Mouse (Mus musculus) forebrain, postnatal 0 days (tissue): ENCODE data around the gene Actrt2. TPM values are rescaled to one million over a fixed set of nuclear protein-coding genes. Genes with fewer than 3 reads are reported as not detected.

ENCODE experiments used
- ATAC-seq: fragments of 200-750 bp; cut with Nextera tagmentation; 2 replicates; pipeline ENCODE4 v1.8.0; 2017; ENCODE audit warnings: mild to moderate bottlenecking, moderate library complexity
- DNase-seq: peaks from one replicate; pipeline ENCODE4 v3.0.0-alpha.2; 2015
- H3K27ac ChIP-seq: fragments of 300-500 bp; sonication (generic); 2 replicates; pipeline ENCODE4 v1.5.1; 2014; ENCODE audit warnings: low read depth, mild to moderate bottlenecking, antibody characterized with exemption, low read length, moderate library complexity, mixed read lengths
- H3K27me3 ChIP-seq: fragments of 300-500 bp; sonication (generic); 2 replicates; pipeline ENCODE4 v1.6.1; 2014; ENCODE audit warnings: mild to moderate bottlenecking, low read length, mixed read lengths; ENCODE audit not compliant: insufficient read depth
- H3K36me3 ChIP-seq: fragments of 300-500 bp; sonication (generic); 2 replicates; pipeline ENCODE4 v1.6.1; 2014; ENCODE audit warnings: mild to moderate bottlenecking, moderate library complexity; ENCODE audit not compliant: insufficient read depth
- H3K4me1 ChIP-seq: fragments of 300-500 bp; sonication (generic); 2 replicates; pipeline ENCODE4 v1.6.1; 2014; ENCODE audit warnings: antibody characterized with exemption; ENCODE audit not compliant: insufficient read depth
- H3K4me2 ChIP-seq: fragments of 300-500 bp; sonication (generic); 2 replicates; pipeline ENCODE4 v1.6.1; 2014; ENCODE audit warnings: low read depth, mild to moderate bottlenecking, moderate library complexity
- H3K4me3 ChIP-seq: fragments of 300-500 bp; sonication (generic); 2 replicates; pipeline ENCODE4 v1.5.1; 2014; ENCODE audit warnings: low read depth, low read length, mixed read lengths
- H3K9ac ChIP-seq: fragments of 300-500 bp; sonication (generic); 2 replicates; pipeline ENCODE4 v1.6.1; 2014; ENCODE audit warnings: mild to moderate bottlenecking
- H3K9me3 ChIP-seq: fragments of 300-500 bp; sonication (generic); 2 replicates; pipeline ENCODE4 v1.6.1; 2016; ENCODE audit warnings: low read length
- CTCF ChIP-seq: sonication (generic); IDR thresholded peaks from 2 replicates; pipeline ENCODE4 v1.5.1; 2016; ENCODE audit warnings: antibody characterized with exemption, control low read depth, low read depth
- WGBS: fragments of 180-500 bp; shearing (Covaris S2); extraction: QIAGEN DNeasy Blood & Tissue Kit; methylation state at CpG from one replicate; pipeline ENCODE4 v1.1.7; 2014; 5-methylcytosine and 5-hydroxymethylcytosine counted together
- polyA plus RNA-seq: library from polyadenylated mRNA; unstranded; fragments of >200 nt; fragmentation: Nextera tagmentation; extraction: Ambion mirVana; gene quantifications from 2 replicates; pipeline ENCODE4 v1.2.1, GENCODE M21; 2015
- total RNA-seq: library from RNA; depleted of rRNA; stranded (reverse); fragments of >200 nt; gene quantifications from 2 replicates; pipeline ENCODE4 v1.2.3, GENCODE M21; 2014

Actrt2 gene
- total and polyA plus RNA-seq, 2 experiments from 2014 or later = not detected

GRCm38 (mm10) chr4:154699236-154699635, 31.6 kb upstream of the Actrt2 start:
- Histone ChIP-seq H3K4me2 (no peak overlapping the region), H3K4me3 (no peak overlapping the region), H3K4me1 (no peaks in the 10 kb centered on the region), H3K36me3 (no peaks in the 10 kb centered on the region), H3K27me3 (no peaks in the 10 kb centered on the region), H3K9me3 (no peaks in the 10 kb centered on the region), H3K9ac (no peak overlapping the region), H3K27ac (no peak overlapping the region)
- ATAC-seq (no peak), DNase-seq (no peak)
- 87% methylated on average over 8 of the region's 8 CpGs for WGBS
- TF ChIP-seq CTCF = no peak

DNA sequence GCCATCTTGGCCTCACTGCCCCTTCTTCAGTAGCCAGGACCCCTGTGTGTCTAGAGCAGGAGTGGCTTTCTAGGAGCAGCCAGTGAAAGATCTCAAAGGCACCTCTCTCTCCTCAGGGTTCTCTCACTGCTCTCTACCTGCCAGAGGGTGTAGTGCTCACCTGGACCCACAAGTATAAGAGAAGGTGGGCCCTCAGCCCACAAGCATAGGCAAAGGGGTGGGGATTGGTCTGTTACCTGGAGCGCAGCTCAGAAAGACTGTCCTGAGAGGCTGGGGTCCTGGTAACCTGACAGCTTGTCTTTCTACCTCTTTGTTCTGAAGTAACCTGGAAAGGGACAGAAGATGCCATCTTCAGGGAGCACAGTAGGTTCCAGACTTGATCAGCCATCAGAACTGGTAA, 31.0 kb upstream of the Actrt2 start:
- no peak overlapping the region for H3K4me2 ChIP-seq
- 100% methylated on average over 1 of the region's 1 CpGs for WGBS
- no peak for TF ChIP-seq CTCF
- H3K9ac ChIP-seq = no peak overlapping the region
- ATAC-seq (no peak), DNase-seq (no peak)
- H3K9me3 ChIP-seq = no peaks in the 10 kb centered on the region
- H3K4me3 ChIP-seq = no peak overlapping the region
- no peak overlapping the region for H3K27ac ChIP-seq
- H3K4me1 ChIP-seq = no peaks in the 10 kb centered on the region
- H3K36me3 ChIP-seq = no peaks in the 10 kb centered on the region
- H3K27me3 ChIP-seq = no peaks in the 10 kb centered on the region

DNA sequence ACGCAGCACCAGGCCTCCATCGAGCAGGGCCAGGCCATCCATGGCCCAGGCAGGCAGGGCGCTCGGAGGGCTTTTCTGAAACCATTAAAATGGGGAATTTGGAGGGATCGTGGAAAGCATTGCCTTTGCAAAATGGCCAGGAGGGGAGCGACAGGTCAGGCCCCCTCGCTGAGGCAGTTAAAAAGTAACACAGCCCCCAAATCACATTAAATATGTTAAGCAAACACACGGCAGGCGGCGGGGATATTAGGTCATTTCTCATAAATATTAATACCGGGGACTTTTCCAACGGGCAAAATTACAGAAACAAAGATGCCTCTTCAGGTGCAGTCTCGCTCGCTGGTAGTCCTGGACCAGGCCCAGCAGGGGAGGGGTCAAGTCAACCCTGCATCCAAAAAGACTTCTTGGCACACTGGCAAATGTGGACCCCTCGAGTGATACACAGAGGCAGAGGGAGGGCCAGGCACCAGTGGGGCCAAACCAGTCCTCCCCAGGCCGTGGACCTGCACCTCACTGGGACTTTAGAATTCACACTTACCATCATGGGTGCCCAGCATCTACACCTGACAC, 30.4 kb upstream of the Actrt2 start:
- DNase-seq = no peak
- no peaks in the 10 kb centered on the region for H3K36me3 ChIP-seq
- WGBS = 35% methylated on average over 16 of the region's 16 CpGs
- no peak for TF ChIP-seq CTCF
- no peaks in the 10 kb centered on the region for H3K27me3 ChIP-seq
- H3K4me2 ChIP-seq = no peak overlapping the region
- no peak overlapping the region for H3K4me3 ChIP-seq
- H3K27ac ChIP-seq = no peak overlapping the region
- no peaks in the 10 kb centered on the region for H3K9me3 ChIP-seq
- ATAC-seq = no peak
- H3K4me1 ChIP-seq = no peaks in the 10 kb centered on the region
- H3K9ac ChIP-seq = no peak overlapping the region

DNA sequence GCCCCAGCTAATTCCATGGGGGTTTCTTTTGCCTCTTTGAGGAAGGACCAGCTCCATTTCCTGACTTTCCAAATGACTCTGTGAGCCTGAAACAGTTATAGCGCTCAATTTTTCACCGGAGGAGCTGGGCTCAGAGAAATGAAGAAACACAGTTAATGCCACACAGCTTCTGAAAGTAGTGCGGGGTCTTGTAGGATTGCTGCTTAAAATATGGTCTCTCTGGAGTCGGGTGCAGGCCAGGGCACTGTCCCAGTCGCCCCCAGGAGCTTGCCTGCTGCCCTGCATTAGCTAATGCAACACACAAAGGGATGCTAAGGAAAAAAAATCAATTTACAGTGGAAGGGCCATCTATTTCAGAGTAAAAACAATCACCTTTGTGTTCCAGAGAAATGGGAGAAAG, 29.8 kb upstream of the Actrt2 start:
- DNase-seq = no peak
- no peak overlapping the region for H3K27ac ChIP-seq
- no peak overlapping the region for H3K9ac ChIP-seq
- no peak overlapping the region for H3K4me3 ChIP-seq
- no peak for TF ChIP-seq CTCF
- no peaks in the 10 kb centered on the region for H3K4me1 ChIP-seq
- H3K9me3 ChIP-seq = no peaks in the 10 kb centered on the region
- H3K4me2 ChIP-seq = no peak overlapping the region
- no peaks in the 10 kb centered on the region for H3K36me3 ChIP-seq
- no peaks in the 10 kb centered on the region for H3K27me3 ChIP-seq
- ATAC-seq = no peak
- WGBS = 75% methylated on average over 5 of the region's 5 CpGs

DNA sequence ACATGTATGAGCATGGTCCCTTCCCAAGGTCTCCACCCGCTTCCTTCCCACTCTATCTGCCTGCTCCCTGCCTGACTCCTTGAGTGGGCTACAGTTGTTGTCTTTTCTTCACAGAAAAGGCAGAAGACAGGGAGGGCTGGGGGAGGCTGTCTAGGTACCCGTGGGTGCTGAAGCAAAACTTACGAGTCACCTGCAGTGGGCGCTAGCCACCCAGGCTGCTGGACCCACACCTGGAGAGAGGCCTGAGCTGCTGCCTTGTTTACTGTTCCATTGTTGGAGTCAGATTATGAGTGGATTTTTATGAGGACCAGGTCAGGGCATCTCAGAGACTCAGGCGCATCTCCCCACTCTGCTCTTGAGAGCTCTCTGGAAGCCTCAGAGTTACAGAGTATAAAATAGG, 28.9 kb upstream of the Actrt2 start:
- no peak for TF ChIP-seq CTCF
- Histone ChIP-seq H3K27ac (no peak overlapping the region), H3K27me3 (no peaks in the 10 kb centered on the region), H3K36me3 (no peaks in the 10 kb centered on the region), H3K9ac (no peak overlapping the region), H3K4me2 (no peak overlapping the region), H3K9me3 (no peaks in the 10 kb centered on the region), H3K4me1 (no peaks in the 10 kb centered on the region), H3K4me3 (no peak overlapping the region)
- WGBS = 79% methylated on average over 5 of the region's 5 CpGs
- ATAC-seq = no peak
- DNase-seq = no peak

DNA sequence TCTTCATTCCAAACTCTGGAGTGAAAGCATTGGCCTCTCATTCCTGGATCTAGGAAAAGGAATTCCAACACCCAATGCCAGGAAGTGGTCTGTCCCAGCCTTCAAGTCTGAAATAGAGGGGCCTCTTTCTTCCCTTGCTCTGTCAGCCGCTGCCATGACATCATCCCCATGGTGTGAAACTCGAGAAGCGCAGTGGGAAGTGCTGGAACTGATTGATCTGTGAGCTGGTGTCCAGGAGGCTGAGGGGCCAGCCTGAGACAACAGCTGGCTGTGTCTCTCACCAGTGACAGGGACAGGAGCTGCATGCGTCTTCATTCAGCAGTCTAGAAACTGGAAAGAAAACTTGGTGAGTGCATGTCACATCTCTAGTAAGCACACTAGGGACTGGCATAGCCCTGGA, 28.5 kb upstream of the Actrt2 start:
- 29% methylated on average over 4 of the region's 4 CpGs for WGBS
- H3K27ac ChIP-seq = no peak overlapping the region
- H3K4me1 ChIP-seq = no peaks in the 10 kb centered on the region
- no peak overlapping the region for H3K9ac ChIP-seq
- ATAC-seq (no peak), DNase-seq (no peak)
- TF ChIP-seq CTCF = no peak
- H3K36me3 ChIP-seq = no peaks in the 10 kb centered on the region
- H3K4me2 ChIP-seq = no peak overlapping the region
- no peak overlapping the region for H3K4me3 ChIP-seq
- H3K9me3 ChIP-seq = no peaks in the 10 kb centered on the region
- no peaks in the 10 kb centered on the region for H3K27me3 ChIP-seq

DNA sequence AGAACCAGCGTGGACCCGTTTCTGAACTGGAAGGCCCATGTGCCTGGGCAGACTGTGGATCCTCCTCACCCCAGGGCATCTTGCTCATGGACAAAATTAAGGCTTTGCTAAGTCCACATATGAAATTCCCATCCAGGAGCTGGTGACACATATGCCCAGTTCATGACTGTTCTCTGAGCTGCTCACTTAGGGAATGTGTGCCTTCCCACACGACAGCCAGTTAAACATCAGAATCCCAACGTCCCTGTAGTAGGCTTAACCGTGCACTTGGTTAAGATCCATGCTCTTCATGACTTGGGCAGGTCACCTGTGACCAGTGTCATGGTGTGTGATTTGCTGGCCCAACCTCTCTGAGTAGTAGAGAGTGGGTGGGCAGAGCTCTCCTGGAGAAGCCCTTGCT, 26.7 kb upstream of the Actrt2 start:
- ATAC-seq = no peak
- H3K4me3 ChIP-seq = no peak overlapping the region
- no peaks in the 10 kb centered on the region for H3K4me1 ChIP-seq
- no peaks in the 10 kb centered on the region for H3K9me3 ChIP-seq
- H3K36me3 ChIP-seq = no peaks in the 10 kb centered on the region
- H3K9ac ChIP-seq = no peak overlapping the region
- H3K4me2 ChIP-seq = no peak overlapping the region
- DNase-seq = no peak
- H3K27ac ChIP-seq = no peak overlapping the region
- no peaks in the 10 kb centered on the region for H3K27me3 ChIP-seq
- no peak for TF ChIP-seq CTCF
- 95% methylated on average over 5 of the region's 5 CpGs for WGBS
